Mouse (Mus musculus) hindbrain, embryonic 15.5 days (tissue): ENCODE measurements around the gene Obp1a. TPM values are rescaled to one million over a fixed set of nuclear protein-coding genes. Genes with fewer than 3 reads are reported as not detected.

ENCODE experiments used
- ATAC-seq: fragments of 200-750 bp; cut with Nextera tagmentation; 2 replicates; pipeline ENCODE4 v1.8.0; 2017; ENCODE audit warnings: low read depth, moderate number of reproducible peaks, moderate TSS enrichment; ENCODE audit not compliant: low FRiP score
- H3K27ac ChIP-seq: fragments of 300-500 bp; sonication (generic); replicated peaks from 2 replicates; pipeline ENCODE4 v1.5.1; 2015; ENCODE audit warnings: mild to moderate bottlenecking, inconsistent platforms
- H3K27me3 ChIP-seq: fragments of 300-500 bp; sonication (generic); 2 replicates; pipeline ENCODE4 v1.6.1; 2015; ENCODE audit warnings: control low read depth, inconsistent platforms
- H3K36me3 ChIP-seq: fragments of 300-500 bp; sonication (generic); 2 replicates; pipeline ENCODE4 v1.6.1; 2015; ENCODE audit warnings: control low read depth, inconsistent platforms
- H3K4me1 ChIP-seq: fragments of 300-500 bp; sonication (generic); replicated peaks from 2 replicates; pipeline ENCODE4 v1.6.1; 2015; ENCODE audit warnings: control low read depth, inconsistent platforms
- H3K4me2 ChIP-seq: fragments of 300-500 bp; sonication (generic); 2 replicates; pipeline ENCODE4 v1.6.1; 2015; ENCODE audit warnings: moderate library complexity, mild to moderate bottlenecking, inconsistent platforms
- H3K4me3 ChIP-seq: fragments of 300-500 bp; sonication (generic); 2 replicates; pipeline ENCODE4 v1.5.1; 2015; ENCODE audit warnings: mild to moderate bottlenecking, inconsistent platforms
- H3K9ac ChIP-seq: fragments of 300-500 bp; sonication (generic); 2 replicates; pipeline ENCODE4 v1.6.1; 2015; ENCODE audit warnings: inconsistent platforms
- H3K9me3 ChIP-seq: fragments of 300-500 bp; sonication (generic); 2 replicates; pipeline ENCODE4 v1.6.1; 2016; ENCODE audit warnings: control low read depth, inconsistent platforms
- WGBS: fragments of 180-500 bp; shearing (Covaris S2); methylation state at CpG from one replicate; pipeline ENCODE4 v1.1.7; 2015; 5-methylcytosine and 5-hydroxymethylcytosine counted together
- polyA plus RNA-seq: library from polyadenylated mRNA; unstranded; fragments of >200 nt; fragmentation: Nextera tagmentation; extraction: Ambion mirVana; gene quantifications from 2 replicates; pipeline ENCODE4 v1.2.1, GENCODE M21; 2015

Gene Obp1a
- polyA plus RNA-seq, result not detected in 2 replicates

GRCm38 (mm10) chrX:78091274-78091673 lies at the start of gene Obp1a:
Obp1a (minus strand) TSS chrX:78091374.
- no peak within 1 kb of the TSS for H3K4me3 ChIP-seq
- H3K9ac ChIP-seq, result no peak within 1 kb of the TSS
- no peak for ATAC-seq
- no peaks in the 10 kb centered on the region for H3K27me3 ChIP-seq
- no peaks in the 10 kb centered on the region for H3K4me1 ChIP-seq
- no peaks in the 10 kb centered on the region for H3K36me3 ChIP-seq
- H3K9me3 ChIP-seq, result no peaks in the 10 kb centered on the region
- H3K27ac ChIP-seq, result no peak within 1 kb of the TSS
- no peak within 1 kb of the TSS for H3K4me2 ChIP-seq

- Histone ChIP-seq H3K4me3 (no peak within 1 kb of the TSS), H3K27me3 (no peaks in the 10 kb centered on the region), H3K4me1 (no peaks in the 10 kb centered on the region), H3K4me2 (no peak within 1 kb of the TSS), H3K9me3 (no peaks in the 10 kb centered on the region), H3K9ac (no peak within 1 kb of the TSS), H3K36me3 (no peaks in the 10 kb centered on the region), H3K27ac (no peak within 1 kb of the TSS)
- no peak for ATAC-seq
- WGBS, result 64% methylated on average over 1 of the region's 1 CpGs
These were observed 34.0 kb upstream of the Obp1a start, which contains the start of gene Gm5938 for GRCm38 (mm10) chrX:78125167-78125566. Gm5938 (plus strand) TSS chrX:78125467.

Other genes with a start within 250 kb of the Obp1a start
- not detected in 2 replicates for gene Pbsn, start 237.8 kb downstream of the Obp1a start, polyA plus RNA-seq
- not detected in 2 replicates for gene Gm14744, start 226.6 kb downstream of the Obp1a start, polyA plus RNA-seq
- gene 5430402E10Rik, start 166.3 kb downstream of the Obp1a start, polyA plus RNA-seq, result not detected in 2 replicates
- gene Gm5938, start 34.1 kb upstream of the Obp1a start, polyA plus RNA-seq, result not detected in 2 replicates
- gene Obp1b, start 95.4 kb upstream of the Obp1a start, polyA plus RNA-seq, result not detected in 2 replicates
- gene Gm14743, start 154.5 kb upstream of the Obp1a start, polyA plus RNA-seq, result not detected in 2 replicates